Mouse (Mus musculus): ENCODE data around the gene Arhgap32. TPM values are rescaled to one million over a fixed set of nuclear protein-coding genes. Genes with fewer than 3 reads are reported as not detected.
"Not testable (repeated sequence)": the region's sequence is repeated elsewhere in the genome, so short reads cannot be mapped to it uniquely, and the experiment has no call there.

The Arhgap32 gene
- polyA plus RNA-seq, 1 experiment from 2014 or later: 7.7 TPM

- Histone ChIP-seq H3K4me3 (ENCODE audit: low read depth, low read length) (no peak overlapping the region), H3K9me3 (ENCODE audit: low read depth, low read length) (no peaks in the 10 kb centered on the region), H3K4me1 (ENCODE audit: insufficient read depth) (peaks cover 8% of the 10 kb centered on the region; the same call in 1 of the 2 replicates), H3K9ac (no peak overlapping the region), H3K27me3 (ENCODE audit: insufficient read depth, low read length) (no peaks in the 10 kb centered on the region), H3K4me2 (peak overlapping the region; percentile 12; the same call in 1 of the 2 replicates), H3K27ac (ENCODE audit: low read depth) (peak overlapping the region; percentile 33; the same call in 1 of the 2 replicates), H3K36me3 (ENCODE audit: insufficient read depth) (no peaks in the 10 kb centered on the region)
- no peak for ATAC-seq (ENCODE audit: insufficient read depth)
- 62% methylated on average over 5 of the region's 5 CpGs for WGBS
- peak; percentile 37 for DNase-seq
- TF ChIP-seq CTCF (IDR thresholded peaks at IDR 0.05; ENCODE audit: low read depth): no peak
Observed at GRCm38 (mm10) chr9:32116272-32116671, 336 bp downstream of the Arhgap32 start.

GRCm38 (mm10) chr9:32117876-32118275, 1.9 kb downstream of the Arhgap32 start:
- no peak for TF ChIP-seq CTCF (IDR thresholded peaks at IDR 0.05; ENCODE audit: low read depth)
- Histone ChIP-seq H3K4me3 (ENCODE audit: low read depth, low read length) (no peak overlapping the region), H3K9me3 (ENCODE audit: low read depth, low read length) (no peaks in the 10 kb centered on the region), H3K36me3 (ENCODE audit: insufficient read depth) (no peaks in the 10 kb centered on the region), H3K4me1 (ENCODE audit: insufficient read depth) (peaks cover 8% of the 10 kb centered on the region; the same call in 1 of the 2 replicates), H3K4me2 (no peak overlapping the region), H3K27ac (ENCODE audit: low read depth) (no peak overlapping the region), H3K9ac (no peak overlapping the region), H3K27me3 (ENCODE audit: insufficient read depth, low read length) (no peaks in the 10 kb centered on the region)
- WGBS: 47% methylated on average over 4 of the region's 4 CpGs
- ATAC-seq (ENCODE audit: insufficient read depth) (no peak), DNase-seq (peak; percentile 36)

DNA sequence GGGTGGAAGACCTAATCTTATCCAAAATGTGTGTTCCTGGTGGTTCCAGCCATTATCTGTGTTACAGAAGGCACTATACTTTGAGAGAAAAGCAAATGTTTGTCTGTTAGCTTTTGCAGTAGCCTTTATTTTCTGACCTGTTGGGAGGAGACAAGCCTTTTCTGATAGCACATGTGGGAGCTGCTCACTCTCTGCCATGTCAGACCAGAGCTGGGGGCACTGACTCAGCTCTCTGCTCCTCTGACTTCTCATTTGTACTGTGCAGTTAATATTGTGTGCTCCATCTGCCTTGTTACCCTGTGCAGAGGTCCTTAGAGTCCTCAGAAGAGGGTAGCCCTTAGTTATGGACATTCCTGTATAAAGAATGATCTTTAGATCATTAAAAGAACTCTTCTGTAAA, 2.5 kb downstream of the Arhgap32 start:
- Histone ChIP-seq H3K27ac (ENCODE audit: low read depth) (no peak overlapping the region), H3K4me2 (no peak overlapping the region), H3K4me3 (ENCODE audit: low read depth, low read length) (no peak overlapping the region), H3K4me1 (ENCODE audit: insufficient read depth) (peaks cover 8% of the 10 kb centered on the region; the same call in 1 of the 2 replicates), H3K9ac (no peak overlapping the region), H3K27me3 (ENCODE audit: insufficient read depth, low read length) (no peaks in the 10 kb centered on the region), H3K9me3 (ENCODE audit: low read depth, low read length) (no peaks in the 10 kb centered on the region), H3K36me3 (ENCODE audit: insufficient read depth) (no peaks in the 10 kb centered on the region)
- no peak for ATAC-seq (ENCODE audit: insufficient read depth)
- DNase-seq: no peak
- TF ChIP-seq CTCF (IDR thresholded peaks at IDR 0.05; ENCODE audit: low read depth): no peak

GRCm38 (mm10) chr9:32119586-32119985, 3.6 kb downstream of the Arhgap32 start:
- H3K9me3 ChIP-seq (ENCODE audit: low read depth, low read length): no peaks in the 10 kb centered on the region
- no peaks in the 10 kb centered on the region for H3K36me3 ChIP-seq (ENCODE audit: insufficient read depth)
- no peak overlapping the region for H3K27ac ChIP-seq (ENCODE audit: low read depth)
- no peaks in the 10 kb centered on the region for H3K27me3 ChIP-seq (ENCODE audit: insufficient read depth, low read length)
- no peak for TF ChIP-seq CTCF (IDR thresholded peaks at IDR 0.05; ENCODE audit: low read depth)
- no peak overlapping the region for H3K4me2 ChIP-seq
- 93% methylated on average over 6 of the region's 6 CpGs for WGBS
- ATAC-seq (ENCODE audit: insufficient read depth) (no peak), DNase-seq (no peak)
- H3K4me1 ChIP-seq (ENCODE audit: insufficient read depth): peaks cover 8% of the 10 kb centered on the region; the same call in 1 of the 2 replicates
- no peak overlapping the region for H3K4me3 ChIP-seq (ENCODE audit: low read depth, low read length)
- H3K9ac ChIP-seq: no peak overlapping the region

DNA sequence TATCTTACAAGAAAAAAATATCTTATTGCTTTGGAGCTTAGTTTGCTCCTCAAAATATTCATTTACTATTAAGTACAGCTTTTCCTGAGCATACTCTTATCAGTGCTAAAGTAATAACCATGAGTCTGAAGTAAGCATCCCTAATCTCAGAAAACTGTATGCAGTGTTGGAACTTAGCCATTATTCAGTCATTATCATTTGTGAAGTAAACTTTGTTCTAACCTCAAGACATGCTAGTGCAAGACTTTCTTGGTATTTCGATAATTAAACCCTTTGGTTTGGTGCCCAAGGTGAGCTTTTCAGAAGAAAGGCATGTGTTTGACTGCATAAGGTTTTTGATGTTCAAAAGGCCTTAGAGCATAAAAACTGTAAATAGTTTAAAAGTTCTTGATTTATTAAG, 4.2 kb downstream of the Arhgap32 start:
- H3K4me3 ChIP-seq (ENCODE audit: low read depth, low read length): no peak overlapping the region
- H3K36me3 ChIP-seq (ENCODE audit: insufficient read depth): no peaks in the 10 kb centered on the region
- H3K27ac ChIP-seq (ENCODE audit: low read depth): no peak overlapping the region
- peaks cover 8% of the 10 kb centered on the region; the same call in 1 of the 2 replicates for H3K4me1 ChIP-seq (ENCODE audit: insufficient read depth)
- H3K27me3 ChIP-seq (ENCODE audit: insufficient read depth, low read length): no peaks in the 10 kb centered on the region
- no peak overlapping the region for H3K4me2 ChIP-seq
- no peak for DNase-seq
- WGBS: 72% methylated on average over 1 of the region's 1 CpGs
- no peak for ATAC-seq (ENCODE audit: insufficient read depth)
- no peak overlapping the region for H3K9ac ChIP-seq
- no peaks in the 10 kb centered on the region for H3K9me3 ChIP-seq (ENCODE audit: low read depth, low read length)
- no peak for TF ChIP-seq CTCF (IDR thresholded peaks at IDR 0.05; ENCODE audit: low read depth)

DNA sequence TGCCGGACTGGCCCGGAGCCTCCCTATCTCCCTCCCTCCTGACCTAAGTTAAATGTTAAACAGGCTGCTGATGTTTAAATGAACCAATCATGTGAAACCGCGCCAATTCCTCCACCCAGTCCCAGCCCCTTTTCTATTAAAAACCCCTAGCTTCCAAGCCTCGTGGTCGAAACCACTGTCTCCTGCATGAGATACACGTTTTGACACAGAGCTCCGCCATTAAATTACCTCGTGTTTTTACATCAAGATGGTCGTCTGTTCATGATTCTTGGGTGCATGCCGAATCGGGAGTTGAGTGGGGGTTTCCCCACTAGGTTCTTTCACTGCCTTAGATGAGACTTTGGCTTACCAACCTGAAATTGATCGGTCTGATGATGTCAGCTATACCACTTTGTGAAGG, 5.3 kb downstream of the Arhgap32 start:
- not testable (repeated sequence) for H3K27ac ChIP-seq (ENCODE audit: low read depth); H3K4me3 ChIP-seq (ENCODE audit: low read depth, low read length); ATAC-seq (ENCODE audit: insufficient read depth); H3K36me3 ChIP-seq (ENCODE audit: insufficient read depth); H3K4me1 ChIP-seq (ENCODE audit: insufficient read depth); H3K9me3 ChIP-seq (ENCODE audit: low read depth, low read length); H3K9ac ChIP-seq; DNase-seq; H3K4me2 ChIP-seq; H3K27me3 ChIP-seq (ENCODE audit: insufficient read depth, low read length)
- 95% methylated on average over 13 of the region's 13 CpGs for WGBS

GRCm38 (mm10) chr9:32136195-32136594, 20.3 kb downstream of the Arhgap32 start:
- no peak overlapping the region for H3K9ac ChIP-seq
- H3K9me3 ChIP-seq (ENCODE audit: low read depth, low read length): no peaks in the 10 kb centered on the region
- H3K4me2 ChIP-seq: no peak overlapping the region
- no peaks in the 10 kb centered on the region for H3K27me3 ChIP-seq (ENCODE audit: insufficient read depth, low read length)
- TF ChIP-seq CTCF (IDR thresholded peaks at IDR 0.05; ENCODE audit: low read depth): no peak
- no peaks in the 10 kb centered on the region for H3K36me3 ChIP-seq (ENCODE audit: insufficient read depth)
- H3K27ac ChIP-seq (ENCODE audit: low read depth): no peak overlapping the region
- DNase-seq (no peak), ATAC-seq (ENCODE audit: insufficient read depth) (no peak)
- H3K4me1 ChIP-seq (ENCODE audit: insufficient read depth): no peaks in the 10 kb centered on the region
- H3K4me3 ChIP-seq (ENCODE audit: low read depth, low read length): no peak overlapping the region
